Mouse (Mus musculus): ENCODE data around the gene Cnbp.

Gene Cnbp

DNA sequence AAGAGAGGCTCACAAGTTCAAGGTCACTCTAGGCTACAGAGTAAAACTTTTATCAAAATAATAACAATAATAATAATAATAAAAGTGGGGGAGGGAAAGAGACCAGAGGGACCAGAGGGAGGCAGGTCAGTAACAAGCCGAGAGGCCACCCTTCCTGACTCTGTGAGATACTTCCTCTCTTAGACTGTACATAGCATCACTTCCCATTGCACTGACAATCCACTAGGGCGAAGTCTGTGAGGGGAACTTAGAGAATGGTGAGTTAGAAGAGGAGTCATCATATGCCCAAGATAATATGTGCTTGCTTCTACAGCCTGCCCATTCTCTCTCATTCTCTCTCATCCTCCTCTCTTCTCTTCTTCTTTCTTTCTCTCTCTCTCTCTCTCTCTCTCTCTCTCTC lies 44.9 kb downstream of the Cnbp start:
- no peak for DNase-seq (ENCODE audit: low spot score in 2 of 2)

DNA sequence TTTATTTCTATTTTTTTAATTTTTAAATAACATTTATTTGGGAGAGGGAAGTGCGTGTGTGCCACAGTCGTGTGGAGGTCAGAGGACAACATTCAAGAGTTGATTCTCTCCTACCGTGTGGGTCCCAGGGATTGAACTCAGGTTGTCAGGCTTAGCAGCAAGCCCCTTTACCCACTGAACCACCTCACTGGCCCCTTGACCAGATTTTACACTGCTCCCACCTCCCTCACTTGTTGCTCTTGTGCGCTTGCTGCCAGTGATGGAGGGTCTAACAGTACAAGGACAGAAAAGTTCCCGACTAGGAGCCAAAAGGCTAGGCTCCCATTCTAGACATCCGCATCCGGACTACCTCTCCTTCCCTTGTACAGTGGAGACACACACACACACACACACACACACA lies 45.5 kb downstream of the Cnbp start:
- no peak for DNase-seq (ENCODE audit: low spot score in 2 of 2)

- no peak for DNase-seq (ENCODE audit: low spot score in 2 of 2)
These were observed 46.0 kb downstream of the Cnbp start for GRCm38 (mm10) chr6:87804886-87805285.

DNA sequence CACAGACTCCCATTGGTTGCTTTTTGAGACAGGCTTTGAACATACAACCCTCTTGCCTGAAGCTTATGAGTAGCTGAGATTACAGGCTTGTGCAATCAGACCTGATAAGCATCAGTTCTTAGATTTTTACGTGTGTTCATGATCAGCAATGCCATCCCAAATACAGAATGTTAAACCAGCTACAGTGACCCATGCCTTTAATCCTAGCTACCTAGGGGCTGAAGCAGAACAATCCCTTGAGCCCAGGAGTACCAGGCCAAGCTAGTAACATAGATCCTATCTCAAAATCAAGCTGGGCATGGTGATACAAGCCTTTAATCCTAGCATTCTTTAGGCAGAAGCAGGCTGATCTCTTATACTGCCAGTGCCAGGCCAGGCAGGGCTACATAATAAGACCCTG lies 46.9 kb downstream of the Cnbp start:
- DNase-seq (ENCODE audit: low spot score in 2 of 2): no peak

GRCm38 (mm10) chr6:87802462-87802861 lies 48.4 kb downstream of the Cnbp start:
- DNase-seq (ENCODE audit: low spot score in 2 of 2): no peak

DNA sequence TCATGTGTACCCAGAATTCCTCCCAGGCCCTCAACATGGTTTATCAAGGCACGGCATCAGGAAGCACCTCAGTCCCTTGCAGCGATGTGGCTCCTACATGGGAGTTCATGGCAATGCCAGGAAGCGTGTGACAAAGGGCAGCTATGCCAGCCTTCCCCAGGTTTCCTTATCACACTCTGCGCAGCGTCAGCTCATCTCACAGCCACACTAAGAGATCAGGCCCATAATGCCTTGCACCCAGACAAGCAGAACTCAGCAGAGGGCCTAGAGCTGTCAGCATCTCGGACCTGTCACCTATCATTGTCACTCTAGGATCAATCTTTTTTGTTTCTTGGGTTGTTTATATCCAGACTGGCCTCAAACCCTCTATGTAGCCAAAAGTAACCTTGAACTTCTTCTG lies 51.3 kb downstream of the Cnbp start:
- DNase-seq (ENCODE audit: low spot score in 2 of 2): peak in 1 of 2 experiments; percentile 14

- DNase-seq (ENCODE audit: low spot score in 2 of 2): no peak
These were observed 53.6 kb downstream of the Cnbp start for GRCm38 (mm10) chr6:87797321-87797720.

DNA sequence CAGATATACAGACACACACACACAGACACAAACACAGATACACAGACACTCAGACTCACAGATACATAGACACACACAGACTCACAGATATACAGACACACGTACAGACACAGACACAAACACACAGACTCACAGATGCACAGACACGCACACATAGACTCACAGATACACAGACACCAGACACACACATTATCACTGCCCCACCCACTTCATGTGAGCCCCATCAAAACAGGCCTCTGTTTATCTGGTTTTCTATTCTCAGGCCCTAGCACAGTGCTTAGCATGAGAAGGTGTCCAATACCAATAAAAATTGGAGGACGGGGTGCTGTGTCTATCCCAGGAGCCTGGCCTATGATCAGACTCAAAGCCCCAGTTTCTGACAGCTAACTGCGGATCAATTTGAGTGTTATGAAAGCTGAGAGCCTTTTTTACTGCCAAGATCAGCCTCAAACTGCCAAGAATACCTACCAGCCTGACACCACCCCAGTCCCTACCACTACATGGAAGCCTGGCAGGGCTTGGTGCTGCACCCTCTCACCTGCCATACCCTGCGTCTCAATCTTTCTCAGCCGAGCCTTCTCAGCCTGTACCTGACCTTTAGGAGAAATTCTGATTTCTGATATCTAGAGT lies 54.5 kb downstream of the Cnbp start:
- no peak for DNase-seq (ENCODE audit: low spot score in 2 of 2)

- no peak for DNase-seq (ENCODE audit: low spot score in 2 of 2)
These were observed 55.3 kb downstream of the Cnbp start for GRCm38 (mm10) chr6:87795385-87796150.

DNA sequence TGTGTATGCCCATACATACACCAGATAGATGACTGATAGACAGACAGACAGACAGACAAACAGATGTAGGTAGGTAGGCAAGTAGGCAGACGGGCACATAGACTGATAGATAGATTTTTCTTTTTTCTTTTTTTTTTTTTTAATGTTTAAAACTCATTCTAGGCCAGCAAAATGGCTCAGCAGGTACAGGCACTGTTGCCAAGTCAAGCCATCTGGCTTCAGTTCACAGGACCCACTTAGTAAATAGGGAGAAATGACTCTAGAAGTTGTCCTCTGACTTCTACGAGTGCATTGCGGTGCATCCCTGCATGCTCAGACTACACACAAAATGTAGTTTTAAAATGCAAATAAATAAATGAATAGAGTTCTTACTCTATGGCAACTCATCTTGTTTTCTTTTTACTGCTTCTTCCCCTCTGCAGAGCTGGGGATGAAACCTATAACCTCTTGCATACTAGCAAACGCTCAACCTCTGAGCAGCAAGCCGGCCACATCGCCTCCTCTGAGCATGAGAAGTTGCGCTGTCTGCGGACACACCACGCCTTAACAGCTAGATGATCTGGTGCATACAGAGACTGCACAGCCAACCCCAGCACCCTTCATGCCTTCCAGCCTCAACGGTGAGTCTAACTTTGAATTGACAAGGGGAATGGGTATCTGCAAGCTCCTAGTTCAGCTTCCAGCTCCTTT lies 56.9 kb downstream of the Cnbp start:
- DNase-seq (ENCODE audit: low spot score in 2 of 2): no peak

All from spleen, postnatal 10 days (tissue).